Mouse (Mus musculus): ENCODE measurements at regions not wholly inside any gene's neighbourhood (a gene's known extent, or its start where the extent isn't known, plus 50 kb on each side); places are given as distances from the start of the nearest gene placed in this dataset.

- TF ChIP-seq CTCF (IDR thresholded peaks at IDR 0.05) (no peak), POLR2A (IDR thresholded peaks at IDR 0.05; ENCODE audit: insufficient read depth, low read depth, low read length) (no peak), EP300 (IDR thresholded peaks at IDR 0.05; ENCODE audit: insufficient read depth, low read depth, low read length) (no peak)
- no peak overlapping the region for H3K27ac ChIP-seq
- H3K79me2 ChIP-seq (replicated peaks; ENCODE audit: control insufficient read depth, insufficient read depth, low read length): no peaks in the 10 kb centered on the region
- no peak for DNase-seq
- no peaks in the 10 kb centered on the region for H3K4me1 ChIP-seq (ENCODE audit: control insufficient read depth, insufficient read depth, low read length)
- H3K9ac ChIP-seq (ENCODE audit: low read depth, low read length): no peak overlapping the region
- intact Hi-C loops (cut with DNase I): no loop called here
- whole genome bisulfite sequencing: 82% methylated on average over 2 of the region's 2 CpGs
- H3K27me3 ChIP-seq (ENCODE audit: control insufficient read depth, insufficient read depth, low read length): no peaks in the 10 kb centered on the region
- H3K36me3 ChIP-seq (ENCODE audit: control insufficient read depth, insufficient read depth, low read length): no peaks in the 10 kb centered on the region
- no peak overlapping the region for H3K4me3 ChIP-seq
Observed at GRCm38 (mm10) chr7:115252370-115252750, 508.9 kb downstream of the Insc start.

DNA sequence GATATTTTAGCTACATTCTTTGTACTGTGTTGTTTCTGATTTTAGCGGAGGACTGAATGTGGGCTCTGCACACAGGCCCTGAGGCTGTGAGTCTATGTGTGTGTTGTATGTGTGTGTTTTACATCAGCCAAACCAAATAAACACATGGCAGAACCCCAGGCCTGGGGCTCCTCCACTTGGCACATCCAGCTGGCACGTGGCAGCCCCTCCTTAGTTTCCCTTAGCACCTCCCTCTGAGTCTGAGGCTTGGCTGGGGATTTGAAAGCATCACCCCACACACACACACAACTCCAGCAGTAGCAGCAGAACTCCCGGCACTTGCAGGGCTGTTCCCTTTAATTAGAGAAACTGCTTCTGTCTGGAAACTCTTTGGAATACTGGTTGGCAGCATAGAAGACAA, 515.1 kb downstream of the Insc start:
- TF ChIP-seq EP300 (IDR thresholded peaks at IDR 0.05; ENCODE audit: insufficient read depth, low read depth, low read length) (no peak), POLR2A (IDR thresholded peaks at IDR 0.05; ENCODE audit: insufficient read depth, low read depth, low read length) (no peak), CTCF (IDR thresholded peaks at IDR 0.05) (no peak)
- Histone ChIP-seq H3K27ac (no peak overlapping the region), H3K36me3 (ENCODE audit: control insufficient read depth, insufficient read depth, low read length) (no peaks in the 10 kb centered on the region), H3K79me2 (replicated peaks; ENCODE audit: control insufficient read depth, insufficient read depth, low read length) (no peaks in the 10 kb centered on the region), H3K9ac (ENCODE audit: low read depth, low read length) (no peak overlapping the region), H3K27me3 (ENCODE audit: control insufficient read depth, insufficient read depth, low read length) (no peaks in the 10 kb centered on the region), H3K4me1 (ENCODE audit: control insufficient read depth, insufficient read depth, low read length) (no peaks in the 10 kb centered on the region), H3K4me3 (no peak overlapping the region)
- 56% methylated on average over 3 of the region's 3 CpGs for WGBS
- intact Hi-C loops (cut with DNase I): no loop called here
- no peak for DNase-seq

- no peaks in the 10 kb centered on the region for H3K27me3 ChIP-seq (ENCODE audit: control insufficient read depth, insufficient read depth, low read length)
- H3K36me3 ChIP-seq (ENCODE audit: control insufficient read depth, insufficient read depth, low read length): no peaks in the 10 kb centered on the region
- DNase-seq: no peak
- TF ChIP-seq EP300 (IDR thresholded peaks at IDR 0.05; ENCODE audit: insufficient read depth, low read depth, low read length) (no peak), CTCF (IDR thresholded peaks at IDR 0.05) (no peak), POLR2A (IDR thresholded peaks at IDR 0.05; ENCODE audit: insufficient read depth, low read depth, low read length) (no peak)
- H3K4me1 ChIP-seq (ENCODE audit: control insufficient read depth, insufficient read depth, low read length): no peaks in the 10 kb centered on the region; the same call in 1 of the 2 replicates
- H3K9ac ChIP-seq (ENCODE audit: low read depth, low read length): no peak overlapping the region
- intact Hi-C loops (cut with DNase I): no loop called here
- H3K79me2 ChIP-seq (replicated peaks; ENCODE audit: control insufficient read depth, insufficient read depth, low read length): no peaks in the 10 kb centered on the region
- no peak overlapping the region for H3K4me3 ChIP-seq
- H3K27ac ChIP-seq: no peak overlapping the region
- WGBS: 77% methylated on average over 2 of the region's 2 CpGs
Observed at GRCm38 (mm10) chr7:115263082-115263481, 519.6 kb downstream of the Insc start.

- DNase-seq: peak in 1 of 2 experiments; percentile 10
- WGBS: 64% methylated on average over 4 of the region's 4 CpGs
- no peak for TF ChIP-seq EP300 (IDR thresholded peaks at IDR 0.05; ENCODE audit: insufficient read depth, low read depth, low read length)
Observed at GRCm38 (mm10) chr7:115266141-115266540, 522.6 kb downstream of the Insc start.

GRCm38 (mm10) chr7:115270803-115271202, 527.3 kb downstream of the Insc start:
- WGBS: 42% methylated on average over 2 of the region's 2 CpGs
- Histone ChIP-seq H3K9ac (ENCODE audit: low read depth, low read length) (no peak overlapping the region), H3K4me1 (ENCODE audit: control insufficient read depth, insufficient read depth, low read length) (peaks cover 2% of the 10 kb centered on the region; the same call in 1 of the 2 replicates), H3K79me2 (replicated peaks; ENCODE audit: control insufficient read depth, insufficient read depth, low read length) (no peaks in the 10 kb centered on the region), H3K36me3 (ENCODE audit: control insufficient read depth, insufficient read depth, low read length) (no peaks in the 10 kb centered on the region), H3K4me3 (no peak overlapping the region), H3K27ac (no peak overlapping the region), H3K27me3 (ENCODE audit: control insufficient read depth, insufficient read depth, low read length) (no peaks in the 10 kb centered on the region)
- intact Hi-C loops (cut with DNase I): no loop called here
- TF ChIP-seq POLR2A (IDR thresholded peaks at IDR 0.05; ENCODE audit: insufficient read depth, low read depth, low read length) (no peak), EP300 (IDR thresholded peaks at IDR 0.05; ENCODE audit: insufficient read depth, low read depth, low read length) (no peak), CTCF (IDR thresholded peaks at IDR 0.05) (no peak)
- DNase-seq: no peak

More at GRCm38 (mm10) chr7:115266141-115266540, 522.6 kb downstream of the Insc start:
- Histone ChIP-seq H3K27me3 (ENCODE audit: control insufficient read depth, insufficient read depth, low read length) (no peaks in the 10 kb centered on the region), H3K79me2 (replicated peaks; ENCODE audit: control insufficient read depth, insufficient read depth, low read length) (no peaks in the 10 kb centered on the region), H3K4me1 (ENCODE audit: control insufficient read depth, insufficient read depth, low read length) (no peaks in the 10 kb centered on the region; the same call in 1 of the 2 replicates), H3K27ac (no peak overlapping the region), H3K4me3 (no peak overlapping the region), H3K9ac (ENCODE audit: low read depth, low read length) (no peak overlapping the region), H3K36me3 (ENCODE audit: control insufficient read depth, insufficient read depth, low read length) (no peaks in the 10 kb centered on the region)
- intact Hi-C loops (cut with DNase I): no loop called here

DNA sequence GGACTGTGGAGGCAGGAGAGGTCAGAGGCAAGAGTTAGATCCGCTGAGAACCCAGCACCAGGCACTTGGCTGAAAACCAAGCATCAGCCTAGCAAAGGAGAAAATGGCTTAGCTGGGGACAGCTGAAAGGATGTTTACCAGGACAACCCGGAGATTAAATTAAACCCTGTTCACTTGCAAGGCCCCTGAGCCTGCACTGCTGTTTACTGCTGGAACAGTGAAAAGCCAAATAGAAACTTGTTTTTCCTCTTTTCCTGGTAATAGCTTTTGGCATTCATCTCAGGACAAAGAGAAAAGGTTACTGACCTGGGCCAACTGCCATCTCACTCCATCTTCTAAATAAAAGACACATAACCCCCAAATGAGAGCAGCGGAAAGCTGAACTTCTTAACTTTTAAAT, 531.3 kb downstream of the Insc start:
- H3K27me3 ChIP-seq (ENCODE audit: control insufficient read depth, insufficient read depth, low read length): no peaks in the 10 kb centered on the region
- peaks cover 2% of the 10 kb centered on the region; the same call in 1 of the 2 replicates for H3K4me1 ChIP-seq (ENCODE audit: control insufficient read depth, insufficient read depth, low read length)
- DNase-seq: peak; percentile 26 to 28
- intact Hi-C loops (cut with DNase I): no loop called here
- H3K4me3 ChIP-seq: no peak overlapping the region
- H3K36me3 ChIP-seq (ENCODE audit: control insufficient read depth, insufficient read depth, low read length): no peaks in the 10 kb centered on the region
- H3K27ac ChIP-seq: no peak overlapping the region; the same call in 1 of the 2 replicates
- TF ChIP-seq EP300 (IDR thresholded peaks at IDR 0.05; ENCODE audit: insufficient read depth, low read depth, low read length) (no peak), POLR2A (IDR thresholded peaks at IDR 0.05; ENCODE audit: insufficient read depth, low read depth, low read length) (no peak), CTCF (IDR thresholded peaks at IDR 0.05) (no peak)
- no peaks in the 10 kb centered on the region for H3K79me2 ChIP-seq (replicated peaks; ENCODE audit: control insufficient read depth, insufficient read depth, low read length)
- WGBS: 41% methylated on average over 3 of the region's 3 CpGs
- no peak overlapping the region for H3K9ac ChIP-seq (ENCODE audit: low read depth, low read length)
